Mouse (Mus musculus) CD8-positive naive resting alpha-beta T cell, adult 57 days (primary cell): ENCODE results near the gene Zscan4e. TPM values are rescaled to one million over a fixed set of nuclear protein-coding genes. Genes with fewer than 3 reads are reported as not detected.

Source experiments
- total RNA-seq: library from RNA; stranded (reverse); gene quantifications from one replicate; pipeline ENCODE4 v1.2.4, GENCODE M21; 2023

The Zscan4e gene
- not detected for total RNA-seq

DNA sequence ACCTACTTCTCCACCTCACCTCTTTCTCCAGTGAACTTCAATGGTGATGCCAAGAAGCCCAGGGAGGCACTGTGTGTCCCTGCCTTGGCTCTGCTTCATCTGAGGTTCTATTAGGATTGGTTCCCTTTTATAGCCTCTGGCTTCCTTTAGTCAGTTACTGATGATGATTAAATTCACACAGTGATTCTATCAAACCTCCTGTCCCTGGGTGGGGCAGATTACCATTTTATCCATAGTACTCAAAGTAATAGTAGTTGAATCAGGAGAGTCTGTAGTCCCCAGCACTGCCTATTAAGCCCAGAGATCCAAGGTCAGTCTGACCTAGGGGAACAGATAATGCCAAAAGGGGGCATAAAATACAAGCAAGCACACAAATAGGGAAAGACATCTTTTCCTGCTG is at the start of gene Zscan4e:
Zscan4e (minus strand) TSS at position 101 of the 400 bp plus-strand sequence.

Other genes with a start within 250 kb of the Zscan4e start
- gene Zscan4-ps1, start 241.0 kb downstream of the Zscan4e start, total RNA-seq, result not detected
- not detected for gene Zscan4d, start 144.5 kb downstream of the Zscan4e start, total RNA-seq
- gene Zscan4f, start 87.2 kb upstream of the Zscan4e start, total RNA-seq, result not detected
- not detected for gene Zscan4-ps2, start 203.6 kb upstream of the Zscan4e start, total RNA-seq